Mouse (Mus musculus) ES-E14 (cell line): ENCODE measurements at regions not wholly inside any gene's neighbourhood (a gene's known extent, or its start where the extent isn't known, plus 50 kb on each side); places are given as distances from the start of the nearest gene placed in this dataset.

Source experiments
- CHD2 ChIP-seq: IDR thresholded peaks from 2 replicates; pipeline ENCODE4 v1.6.1; 2014; ENCODE audit warnings: mild to moderate bottlenecking, low read depth, low read length, inconsistent platforms
- HCFC1 ChIP-seq: IDR thresholded peaks from 2 replicates; pipeline ENCODE4 v1.6.1; 2012; ENCODE audit warnings: low read length, inconsistent platforms, borderline replicate concordance; ENCODE audit not compliant: insufficient read depth
- ZC3H11A ChIP-seq: IDR thresholded peaks from 2 replicates; pipeline ENCODE4 v1.6.1; 2012; ENCODE audit warnings: low read depth, mild to moderate bottlenecking, inconsistent platforms, low read length, borderline replicate concordance
- ZNF384 ChIP-seq: IDR thresholded peaks from 2 replicates; pipeline ENCODE4 v1.6.1; 2012; ENCODE audit warnings: low read depth, low read length, inconsistent platforms

DNA sequence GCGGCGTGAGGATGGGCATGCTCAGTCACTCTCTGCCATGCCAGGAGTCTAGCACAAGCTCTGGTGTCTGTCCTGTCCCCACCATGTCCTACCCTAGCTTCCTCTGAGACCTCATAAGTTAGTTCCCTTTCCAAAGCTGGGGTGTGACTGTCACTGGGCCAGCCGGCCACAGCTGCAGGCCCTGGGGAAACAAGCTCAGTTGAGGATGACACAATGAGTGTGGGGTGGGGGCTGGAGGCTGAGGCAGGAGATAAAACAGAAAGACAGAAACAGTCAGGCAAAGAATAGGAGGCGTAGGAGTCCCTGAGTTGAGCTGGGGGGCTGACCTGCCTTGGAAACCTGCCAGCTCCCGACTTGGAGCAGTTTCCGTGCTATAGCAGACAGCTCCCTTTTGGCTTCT, 80.9 kb upstream of the Teddm2 start:
- no peak for TF ChIP-seq ZC3H11A
- no peak for TF ChIP-seq ZNF384
- TF ChIP-seq HCFC1, result no peak
- TF ChIP-seq CHD2, result no peak
